Mouse (Mus musculus) brain, embryonic 14.5 days (tissue): ENCODE measurements around the gene F5.

ENCODE experiments used
- CTCF ChIP-seq: fragments of 200-500 bp; IDR thresholded peaks from 2 replicates; pipeline ENCODE4 v1.5.1; 2012; ENCODE audit warnings: inconsistent platforms, mild to moderate bottlenecking, moderate library complexity, borderline replicate concordance; ENCODE audit not compliant: insufficient read depth, insufficient read length; ENCODE audit errors: extremely low read depth
- POLR2A ChIP-seq: fragments of 200-500 bp; IDR thresholded peaks from 2 replicates; pipeline ENCODE4 v1.6.1; 2012; ENCODE audit warnings: mild to moderate bottlenecking, inconsistent platforms, borderline replicate concordance; ENCODE audit not compliant: poor library complexity, insufficient read depth, insufficient read length, severe bottlenecking; ENCODE audit errors: extremely low read depth

DNA sequence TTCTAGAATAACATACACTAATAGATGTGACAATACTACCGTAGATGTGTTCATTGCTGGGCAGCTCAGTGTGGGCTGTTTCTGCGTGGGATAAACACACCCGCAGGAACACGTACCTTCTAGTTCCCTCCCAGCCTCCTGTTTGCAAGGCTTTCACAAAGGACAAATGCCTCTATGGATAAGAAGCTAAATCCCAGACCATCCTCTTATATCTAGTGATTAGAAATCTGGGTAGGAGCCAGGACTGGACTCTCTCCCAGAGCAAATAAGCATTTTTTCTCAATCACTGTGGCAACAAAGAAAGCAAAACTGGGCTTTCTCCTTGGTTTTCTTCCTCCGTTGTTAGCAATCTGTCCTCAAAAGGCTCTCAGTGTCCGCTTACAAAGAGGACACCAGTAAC, 26.8 kb downstream of the F5 start:
- TF ChIP-seq POLR2A (no peak), CTCF (no peak)
